Mouse (Mus musculus) monocyte, adult 2 months (primary cell): Measurements from ENCODE around the gene Paqr6.

Experiments used
- DNase-seq, 2 experiments: peaks; one replicate each; pipeline ENCODE4 v3.0.0; 2022; ENCODE audit warnings: low spot score in 2 of 2, low read depth in 1 of 2

Gene Paqr6

DNA sequence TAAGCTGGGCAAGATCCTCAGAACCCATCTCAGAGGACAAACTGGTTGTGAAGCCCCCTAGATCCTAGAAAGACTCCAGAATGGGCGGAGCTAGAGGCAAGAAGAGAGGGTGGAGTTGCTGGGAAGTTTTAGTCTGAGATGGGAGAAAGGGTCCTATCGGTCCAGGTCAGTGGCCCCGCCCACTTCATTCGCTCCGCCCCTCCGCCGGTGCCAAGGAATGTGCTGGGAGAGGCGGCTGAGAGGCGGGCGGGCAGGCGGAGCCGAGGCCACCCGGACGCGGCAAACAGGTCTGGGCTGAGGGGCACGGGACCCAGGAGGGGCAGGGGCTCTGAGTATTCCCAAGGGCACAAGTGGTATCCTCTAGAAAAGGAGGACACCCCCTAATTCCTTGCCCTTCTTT, at the start of gene Paqr6:
Gene Paqr6, plus strand, starts transcription at position 248 of the 400 bp plus-strand sequence.
- no peak for DNase-seq

DNA sequence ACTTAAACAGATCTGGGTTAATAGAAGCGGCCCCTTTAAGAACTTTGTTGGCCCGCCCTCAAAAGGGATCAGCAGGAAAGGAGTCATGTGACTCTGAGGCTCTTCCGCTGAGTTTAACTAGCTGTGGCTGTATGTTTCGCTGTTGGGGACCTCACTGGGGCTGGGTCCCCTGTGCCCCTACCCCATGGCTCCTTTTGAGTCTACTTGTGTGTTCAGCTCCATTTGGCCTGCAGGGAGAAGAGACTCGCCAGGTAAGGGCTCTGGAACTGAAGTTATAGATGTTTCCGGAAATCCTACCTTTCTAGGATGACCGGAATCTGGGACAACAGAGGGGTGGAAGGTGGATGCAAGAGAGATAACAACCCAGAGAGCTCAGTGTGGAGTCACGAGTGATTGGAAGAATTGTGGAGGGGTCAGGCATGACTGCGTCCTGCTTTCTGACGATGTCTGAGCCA, 39.4 kb upstream of the Paqr6 start, which contains the start of gene Glmp:
Gene Glmp, plus strand, starts transcription at position 73 of the 455 bp plus-strand sequence.
- no peak for DNase-seq

DNA sequence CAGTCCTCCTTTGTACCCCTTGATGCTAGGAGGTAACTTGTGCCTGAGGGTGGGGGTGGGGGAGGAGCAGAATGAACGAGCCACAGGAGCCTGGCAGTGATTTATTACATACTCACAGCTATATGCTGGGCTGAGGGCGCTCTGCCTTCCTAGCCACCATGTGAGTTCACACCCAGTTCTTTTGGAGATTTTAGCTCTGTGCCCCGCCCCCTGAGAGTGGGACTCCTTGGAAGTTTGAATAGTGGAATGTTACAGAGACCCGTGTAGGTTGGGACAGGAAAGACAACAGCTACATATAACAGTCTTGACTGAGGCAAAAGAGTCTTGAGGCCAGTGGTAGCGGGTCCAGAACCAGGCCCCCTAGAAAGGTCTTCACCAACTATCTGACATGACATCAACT, 35.4 kb upstream of the Paqr6 start:
- no peak for DNase-seq

DNA sequence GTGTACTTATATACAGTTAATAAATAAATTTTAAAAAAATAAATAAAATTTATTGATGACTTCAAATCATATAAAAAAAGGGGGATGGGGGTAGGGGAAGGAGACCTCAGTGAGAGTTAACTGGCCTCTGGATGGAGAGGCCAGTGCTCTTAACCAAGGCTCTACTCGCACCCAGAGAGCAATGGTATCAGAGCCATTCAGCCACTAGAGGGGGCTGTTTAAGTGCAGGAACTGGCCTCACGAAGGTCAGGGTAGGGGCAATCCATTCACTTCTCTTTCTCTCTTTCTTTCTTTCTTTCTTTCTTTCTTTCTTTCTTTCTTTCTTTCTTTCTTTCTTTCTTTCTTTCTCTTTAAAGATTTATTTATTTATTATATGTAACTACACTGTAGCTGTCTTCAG, 33.1 kb upstream of the Paqr6 start:
- DNase-seq = peak in 1 of 2 experiments; percentile 30

DNA sequence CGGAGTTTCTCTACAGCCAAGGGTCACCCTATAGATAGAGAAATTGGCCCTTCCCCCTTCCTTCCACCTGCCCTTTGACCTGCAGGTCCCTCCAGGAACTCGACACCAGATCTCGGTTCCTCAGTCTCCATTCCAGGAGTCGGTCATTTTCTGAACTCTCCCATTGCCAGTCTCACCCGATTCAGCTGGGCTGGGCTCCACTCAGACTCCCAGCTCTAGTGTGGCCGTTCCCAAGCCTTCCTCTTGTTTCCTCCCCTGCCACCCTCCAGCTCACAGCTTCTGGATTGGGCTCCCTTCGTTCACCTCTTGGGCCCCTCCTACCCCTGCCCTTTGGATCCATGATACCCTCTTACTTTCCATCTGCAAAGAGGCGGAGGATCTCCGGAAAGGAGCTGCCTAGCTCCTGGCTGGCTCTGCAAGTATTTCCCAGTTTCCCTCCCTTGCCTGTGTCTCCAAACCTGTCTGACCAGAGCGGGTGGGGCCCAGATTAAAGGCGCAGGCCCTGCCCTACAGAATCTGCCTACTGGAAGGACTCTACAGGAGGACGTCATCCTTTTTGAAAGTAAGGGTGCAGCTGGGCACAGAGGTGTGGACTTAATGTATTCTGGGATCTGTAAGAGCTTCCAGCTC, 30.2 kb upstream of the Paqr6 start:
- DNase-seq = no peak

DNA sequence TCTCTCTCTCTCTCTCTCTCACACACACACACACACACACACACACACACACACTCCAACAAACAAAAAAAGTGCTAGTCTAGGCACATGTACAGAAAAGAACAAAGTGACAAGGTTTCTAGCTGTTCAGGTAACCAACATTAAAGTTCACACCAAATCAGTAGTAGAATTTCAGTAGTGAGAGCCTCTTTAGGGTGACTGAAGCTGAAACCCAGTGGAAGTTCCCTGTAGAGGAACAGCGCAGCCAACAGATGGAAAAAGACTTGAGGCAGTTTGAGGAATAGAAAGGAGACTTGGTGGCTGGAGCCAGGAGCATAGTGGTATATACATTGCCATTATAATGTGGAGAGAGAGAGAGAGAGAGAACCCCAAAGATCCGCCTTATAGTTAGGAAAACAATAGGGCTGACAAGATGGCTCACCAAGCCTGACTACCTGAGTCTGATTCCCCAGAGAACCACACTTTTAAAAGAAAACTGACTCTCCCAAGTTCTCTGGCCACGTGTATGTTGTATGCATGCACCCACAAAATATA, 29.4 kb upstream of the Paqr6 start:
- DNase-seq = no peak

DNA sequence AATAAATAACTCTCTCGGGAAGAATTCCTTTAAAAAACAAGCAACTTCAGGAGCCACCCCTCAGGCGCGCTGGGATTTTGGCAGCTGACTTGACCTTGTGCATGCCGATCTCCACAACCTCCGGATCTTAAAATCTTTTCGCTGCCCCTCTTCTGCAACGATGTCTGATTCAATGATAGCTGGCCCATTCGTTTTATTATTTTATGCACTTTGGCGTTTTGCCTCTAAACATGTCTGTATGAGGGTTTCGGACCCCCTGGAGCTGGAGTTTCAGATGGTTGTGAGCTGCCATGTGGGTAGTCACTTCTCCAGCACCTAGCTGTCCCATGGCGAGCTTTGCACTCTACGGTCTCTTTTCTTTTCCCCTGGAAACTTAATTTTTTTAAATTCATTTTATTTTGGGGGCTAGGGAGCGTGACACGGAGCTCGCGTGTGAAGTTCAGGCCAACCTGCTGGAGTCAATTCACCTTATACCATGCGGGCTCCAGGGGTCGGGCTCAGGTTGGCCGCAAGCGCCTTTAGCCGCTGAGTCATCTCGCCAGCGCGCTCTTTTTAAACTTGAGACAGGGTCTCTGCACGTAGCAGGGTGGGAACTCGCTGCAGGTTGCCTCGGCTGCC, 28.8 kb upstream of the Paqr6 start:
- DNase-seq = no peak

DNA sequence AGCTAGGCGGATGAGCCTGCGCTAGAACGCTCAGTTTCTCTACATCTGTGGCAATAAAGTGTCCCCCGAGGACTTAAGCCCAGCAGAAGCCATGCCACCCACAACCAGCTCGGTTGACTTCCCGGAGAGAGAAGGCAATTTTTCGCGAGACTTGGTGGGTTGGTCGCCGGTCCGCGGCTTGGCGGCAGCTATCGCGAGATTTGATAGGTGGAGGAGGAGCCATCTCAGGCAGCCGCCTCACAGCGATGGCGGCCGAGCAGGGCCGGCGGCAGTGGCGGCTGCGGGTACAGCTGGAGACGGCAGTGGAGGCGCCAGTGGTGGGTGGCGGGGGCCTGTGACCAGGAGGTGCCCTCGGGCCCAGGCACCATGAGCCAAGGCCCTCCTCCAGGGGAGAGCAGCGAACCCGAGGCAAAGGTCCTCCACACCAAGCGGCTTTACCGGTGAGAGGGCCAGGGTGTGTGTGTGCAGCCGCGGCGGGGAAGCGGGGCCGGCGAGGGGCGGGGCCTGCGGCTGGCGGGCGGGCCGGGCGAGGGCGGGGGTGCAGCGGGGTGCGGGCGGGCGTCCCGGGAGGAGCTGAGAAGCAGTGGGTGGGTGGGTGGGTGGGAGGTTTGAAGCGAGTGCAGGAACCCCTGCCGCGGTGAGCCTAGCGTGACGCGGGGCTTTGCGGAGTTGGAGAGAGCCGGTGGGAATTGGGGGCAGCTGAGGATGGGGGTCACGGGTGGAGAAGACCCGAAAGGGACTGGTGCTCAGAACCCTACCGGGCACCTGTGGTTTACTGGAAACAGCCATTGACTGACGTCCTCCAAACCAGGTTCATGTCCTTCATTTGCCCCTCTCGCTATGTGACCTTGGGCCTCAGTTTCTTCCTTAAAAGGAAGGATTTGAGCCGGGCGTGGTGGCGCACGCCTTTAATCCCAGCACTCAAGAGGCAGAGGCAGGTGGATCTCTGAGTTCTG, 28.0 kb upstream of the Paqr6 start, which contains the start of the genes Tmem79 and Smg5:
Gene Tmem79, minus strand, starts transcription at position 91 of the 956 bp plus-strand sequence.
Gene Smg5, plus strand, starts transcription at position 203 of the 956 bp plus-strand sequence.
- peak; percentile 93 to 96 for DNase-seq

DNA sequence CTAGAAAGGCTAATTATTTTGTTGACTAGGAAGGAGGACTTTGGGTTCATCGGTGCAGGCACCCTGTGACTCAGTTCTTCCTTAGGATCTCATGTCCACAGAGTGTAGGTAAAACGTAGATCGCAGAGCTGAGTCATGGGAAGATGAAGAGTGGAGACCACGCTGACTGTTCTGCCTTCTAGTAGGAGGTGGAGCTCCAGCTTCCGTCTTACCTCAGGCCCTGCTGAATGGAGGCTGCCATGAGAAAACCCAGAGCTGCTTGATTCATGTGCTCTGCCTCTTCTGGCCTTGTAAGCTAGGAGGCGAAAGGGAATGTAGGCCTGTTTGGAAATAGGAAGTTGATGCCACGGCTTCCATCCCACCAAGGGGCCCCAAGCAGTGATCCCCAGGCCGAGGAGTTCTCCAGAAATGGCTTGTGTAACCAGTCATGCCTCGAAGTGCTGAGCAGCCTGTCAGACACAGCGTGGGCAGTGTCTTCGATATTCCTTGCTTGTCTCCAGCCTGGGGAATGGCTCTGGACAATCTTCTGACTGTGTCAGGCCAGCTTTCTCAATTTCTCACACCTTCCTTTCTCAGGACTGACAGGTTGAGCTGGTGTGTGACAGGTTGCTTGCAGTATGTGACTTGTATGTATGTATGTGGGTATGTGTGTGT, 26.9 kb upstream of the Paqr6 start:
- DNase-seq = no peak

DNA sequence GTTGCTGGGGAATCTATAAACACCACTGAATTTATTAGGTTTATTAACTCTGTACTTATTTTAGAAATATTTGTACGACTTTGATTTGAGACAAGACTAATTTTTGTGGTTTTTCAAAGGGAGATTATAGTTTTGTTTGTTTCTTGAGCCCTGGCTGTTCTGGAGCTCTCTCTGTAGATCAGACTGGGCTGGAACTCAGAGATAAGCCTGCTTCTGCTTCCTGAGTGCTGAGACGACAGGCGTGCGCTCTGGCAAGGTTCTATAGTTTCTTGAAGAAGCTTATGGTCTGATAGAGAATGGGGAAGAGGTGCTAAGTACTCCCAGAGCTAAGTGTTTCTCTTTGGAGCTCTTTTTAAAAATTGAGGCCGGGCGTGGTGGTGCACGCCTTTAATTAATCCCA, 26.1 kb upstream of the Paqr6 start:
- no peak for DNase-seq

DNA sequence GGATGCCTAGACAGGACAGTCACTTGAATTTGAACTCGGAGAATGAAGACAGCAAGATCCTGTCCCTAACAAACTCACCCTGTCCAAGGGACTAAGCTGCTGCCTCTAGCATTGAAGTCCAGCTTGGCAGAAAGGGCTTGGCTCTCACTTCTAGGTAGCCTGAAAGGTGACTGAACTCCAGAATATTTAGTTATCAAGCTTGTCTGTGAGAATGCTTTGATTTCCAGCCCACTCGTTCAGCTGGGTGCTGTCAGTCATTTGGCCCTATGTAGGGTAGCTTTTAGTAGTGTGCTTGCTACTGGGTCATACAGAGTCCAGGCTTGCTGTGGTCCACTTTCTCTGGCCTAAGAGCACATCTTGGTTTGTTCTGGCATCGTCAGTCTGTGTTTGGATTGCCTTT, 25.4 kb upstream of the Paqr6 start:
- DNase-seq = no peak

DNA sequence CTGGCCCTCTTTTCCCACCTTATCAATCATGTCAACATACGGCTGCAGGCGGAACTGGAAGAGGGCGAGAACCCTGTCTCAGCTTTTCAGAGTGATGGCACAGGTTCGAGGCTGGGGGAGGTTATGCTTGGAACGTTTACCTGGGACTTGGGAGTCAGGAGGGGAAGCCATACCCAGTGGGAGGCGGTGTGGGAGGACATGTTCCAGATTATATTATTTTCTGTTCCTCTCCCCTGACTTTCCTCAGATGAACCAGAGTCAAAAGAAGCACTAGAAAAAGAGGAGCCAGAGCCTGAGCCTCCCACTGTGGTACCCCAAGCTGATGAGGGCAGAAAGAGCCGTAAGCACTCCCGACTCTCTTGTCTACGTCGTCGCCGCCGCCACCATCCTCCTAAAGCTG, 13.7 kb upstream of the Paqr6 start:
- DNase-seq = no peak

DNA sequence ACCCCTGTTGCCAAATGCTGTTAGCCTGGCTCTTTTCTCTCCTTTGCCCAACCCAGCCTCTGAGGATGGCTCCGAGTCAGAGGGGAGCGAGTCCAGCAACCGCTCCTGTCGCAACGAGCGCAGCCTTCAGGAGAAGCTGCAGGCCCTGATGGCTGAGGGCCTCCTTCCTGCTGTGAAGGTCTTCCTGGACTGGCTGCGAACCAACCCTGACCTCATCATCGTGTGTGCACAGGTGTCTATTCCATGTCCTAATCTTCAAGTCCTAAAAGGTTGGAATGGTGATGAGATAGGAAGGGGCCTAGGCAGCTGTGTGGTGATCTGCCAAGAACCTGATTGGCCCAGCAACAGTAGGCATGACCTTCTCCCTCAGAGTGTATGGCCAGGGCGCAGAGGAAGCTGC, 11.5 kb upstream of the Paqr6 start:
- no peak for DNase-seq

DNA sequence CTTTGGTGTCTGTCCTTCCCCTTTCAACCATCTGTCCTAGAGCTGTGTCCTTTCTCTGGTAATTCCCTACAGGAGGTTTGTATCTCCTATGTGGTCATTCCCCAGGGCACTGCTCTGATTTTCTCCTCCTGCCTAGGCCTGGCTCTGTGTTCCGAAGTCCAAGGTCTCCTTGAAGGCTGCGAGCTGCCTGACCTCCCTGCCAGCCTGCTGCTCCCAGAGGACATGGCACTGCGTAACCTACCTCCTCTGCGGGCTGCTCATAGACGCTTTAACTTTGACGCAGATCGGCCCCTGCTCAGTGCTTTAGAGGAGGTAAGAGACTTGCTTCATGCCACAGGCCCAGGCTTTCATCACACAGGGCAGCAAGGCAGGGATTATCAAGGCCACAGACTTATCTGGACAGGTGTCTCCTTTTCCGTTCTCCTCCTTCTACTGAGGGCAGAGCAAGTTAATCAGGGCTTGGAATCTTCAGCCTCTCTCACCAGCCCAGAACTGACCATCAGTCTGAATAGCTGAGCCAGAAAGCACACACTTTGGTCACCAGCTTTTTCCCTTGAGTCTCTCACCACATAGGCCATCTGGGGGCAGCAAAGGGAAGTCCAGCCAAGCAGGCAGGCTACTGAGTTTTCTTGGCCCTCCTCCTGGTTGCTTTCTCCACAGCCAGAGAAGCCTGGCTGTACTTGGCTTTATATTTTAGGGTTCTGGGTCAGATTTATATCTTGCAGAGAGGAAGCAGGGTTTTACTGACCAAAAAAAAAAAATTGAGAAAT, 9.8 kb upstream of the Paqr6 start:
- DNase-seq = no peak

DNA sequence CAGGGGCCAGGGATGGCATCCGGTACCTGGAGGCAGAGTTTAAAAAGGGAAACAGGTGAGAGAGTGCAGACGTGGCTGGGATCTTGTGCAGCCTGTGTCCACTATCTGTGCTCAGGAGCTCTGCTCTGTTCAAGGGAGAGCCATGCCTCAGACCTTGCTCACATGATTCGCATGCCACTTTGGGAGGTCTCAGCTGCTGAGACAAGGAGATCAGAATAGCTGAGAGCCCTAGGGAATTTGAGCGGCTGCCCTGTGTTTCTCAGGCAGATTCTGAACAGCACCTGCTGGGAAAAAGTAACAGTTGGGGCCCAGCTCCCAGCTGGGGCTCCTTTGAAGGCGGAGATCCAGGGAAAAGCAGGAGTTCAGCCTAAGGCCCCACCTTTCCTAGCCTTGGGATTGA, 4.8 kb upstream of the Paqr6 start:
- no peak for DNase-seq

DNA sequence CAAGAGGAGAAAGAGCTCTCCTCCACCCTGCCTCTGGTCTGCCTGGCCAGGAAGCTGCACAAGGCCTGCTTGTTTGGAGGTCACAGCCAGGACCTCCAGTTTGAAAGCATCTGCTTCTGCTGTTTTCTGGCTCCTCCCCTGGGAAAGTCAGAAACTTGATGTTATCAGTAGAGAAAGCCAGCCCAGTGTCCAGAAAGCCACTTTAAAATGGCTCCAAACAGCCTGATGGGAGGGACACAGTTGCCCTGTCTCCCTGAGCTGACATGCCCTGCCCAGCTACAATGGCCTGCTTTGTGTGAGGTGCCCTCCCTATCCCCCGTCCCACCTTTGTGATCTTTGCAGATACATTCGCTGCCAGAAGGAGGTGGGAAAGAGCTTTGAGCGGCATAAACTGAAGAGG, 4.4 kb upstream of the Paqr6 start:
- DNase-seq = no peak

DNA sequence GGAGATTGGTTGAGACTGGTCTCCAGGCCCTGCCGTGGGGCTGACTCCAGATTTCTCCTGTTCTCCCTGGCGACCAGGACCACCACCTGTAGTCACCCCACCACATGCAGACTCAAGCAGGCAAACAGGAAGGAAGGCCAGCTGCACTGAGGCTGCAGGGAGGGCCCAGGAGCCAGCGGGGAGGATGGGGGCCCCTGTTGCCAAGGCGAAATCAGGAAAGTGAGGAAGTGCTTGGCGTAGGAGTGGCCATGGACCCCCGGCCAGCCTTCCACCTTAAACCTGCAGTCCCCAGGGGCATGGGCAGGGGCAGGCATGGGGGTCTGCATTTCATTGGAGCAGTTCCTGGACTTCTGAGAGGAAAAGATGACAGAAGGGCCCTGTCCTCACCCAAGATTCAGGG, 3.3 kb upstream of the Paqr6 start:
- DNase-seq = no peak

DNA sequence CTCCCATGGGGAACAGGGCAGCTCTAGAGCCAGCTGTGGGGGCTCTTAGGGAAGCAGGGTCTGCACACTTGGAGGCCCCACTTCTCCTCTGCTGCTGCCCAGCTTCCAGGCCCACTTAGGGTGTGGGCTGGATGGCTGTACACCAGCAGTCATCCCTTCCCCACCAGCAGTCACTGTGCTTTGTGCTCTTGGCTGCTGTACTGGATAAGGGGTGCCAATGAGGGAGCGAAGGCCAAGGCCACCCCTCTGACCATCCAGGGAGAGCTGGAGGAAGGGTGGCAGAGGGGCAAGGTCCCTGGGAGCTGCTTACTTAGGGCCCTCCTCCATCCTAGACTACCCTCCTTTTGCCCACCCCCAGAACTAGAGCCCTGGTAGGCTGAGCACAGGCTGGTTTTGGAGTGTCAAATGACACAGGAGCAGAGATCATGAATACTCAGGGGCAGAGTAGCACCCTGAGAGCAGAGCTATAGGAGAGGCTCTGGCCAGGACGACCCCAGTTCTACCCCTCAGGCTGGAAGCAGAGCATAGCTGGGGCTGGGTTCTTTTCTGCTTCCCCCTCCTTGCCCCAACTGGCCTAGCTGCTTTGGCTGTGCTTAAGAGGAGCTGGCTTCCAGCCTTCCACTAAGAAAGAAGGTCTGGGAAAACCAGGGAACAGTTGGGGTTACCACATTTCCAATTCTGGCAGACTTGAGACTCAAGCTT, 2.6 kb upstream of the Paqr6 start:
- no peak for DNase-seq

DNA sequence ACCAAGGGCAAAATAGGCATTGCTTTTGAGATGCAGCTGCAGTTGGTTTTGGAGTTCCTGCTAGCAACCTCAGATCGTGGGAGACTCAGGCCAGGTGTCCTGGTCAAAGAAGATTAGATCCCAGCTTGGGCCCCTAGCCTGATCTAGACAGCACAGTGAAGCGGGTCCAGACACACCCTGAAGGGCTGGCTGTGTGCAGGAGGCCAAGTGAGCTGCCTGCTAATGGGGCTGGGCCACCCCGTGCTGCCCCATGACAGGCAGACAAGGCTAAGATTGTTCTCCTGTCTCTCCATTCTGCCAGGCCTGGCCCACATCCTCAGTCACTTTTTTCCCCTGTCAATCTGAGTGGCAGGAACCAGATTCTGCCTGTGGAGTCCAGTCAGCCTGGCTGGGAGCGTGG, 684 bp upstream of the Paqr6 start:
- DNase-seq = no peak
